Mouse (Mus musculus): ENCODE measurements around the gene Wdr38. TPM values are rescaled to one million over a fixed set of nuclear protein-coding genes. Genes with fewer than 3 reads are reported as not detected.
"Not testable (repeated sequence)": the region's sequence is repeated elsewhere in the genome, so short reads cannot be mapped to it uniquely, and the experiment has no call there.

Wdr38 gene
- polyA plus RNA-seq, 1 experiment from 2014 or later: 1.9 TPM

GRCm38 (mm10) chr2:39000587-39000919, 3.3 kb downstream of the Wdr38 start:
- no peak overlapping the region; the same call in 1 of the 2 replicates for H3K9ac ChIP-seq
- 87% methylated on average over 4 of the region's 4 CpGs for WGBS
- peaks cover 5% of the 10 kb centered on the region; the same call in 1 of the 2 replicates for H3K27me3 ChIP-seq
- H3K36me3 ChIP-seq: peaks cover 46% of the 10 kb centered on the region
- no peak for ATAC-seq (ENCODE audit: low FRiP score)
- no peaks in the 10 kb centered on the region for H3K9me3 ChIP-seq
- H3K27ac ChIP-seq: no peak overlapping the region
- H3K4me3 ChIP-seq: no peak overlapping the region
- no peak overlapping the region for H3K4me2 ChIP-seq
- H3K4me1 ChIP-seq (replicated peaks): peaks cover 31% of the 10 kb centered on the region

GRCm38 (mm10) chr2:39001866-39002265, 4.6 kb downstream of the Wdr38 start:
- WGBS: 86% methylated on average over 3 of the region's 3 CpGs
- H3K27ac ChIP-seq: no peak overlapping the region
- H3K4me3 ChIP-seq: no peak overlapping the region
- peaks cover 3% of the 10 kb centered on the region; the same call in 1 of the 2 replicates for H3K27me3 ChIP-seq
- no peak overlapping the region for H3K4me2 ChIP-seq
- no peaks in the 10 kb centered on the region for H3K9me3 ChIP-seq
- H3K4me1 ChIP-seq (replicated peaks): peaks cover 43% of the 10 kb centered on the region
- peak overlapping the region; percentile 9; the same call in 1 of the 2 replicates for H3K9ac ChIP-seq
- H3K36me3 ChIP-seq: peaks cover 46% of the 10 kb centered on the region
- ATAC-seq (ENCODE audit: low FRiP score): no peak

- Histone ChIP-seq H3K36me3 (peaks cover 46% of the 10 kb centered on the region), H3K4me3 (peak overlapping the region; percentile 61), H3K27me3 (no peaks in the 10 kb centered on the region), H3K4me2 (peak overlapping the region; percentile 95), H3K4me1 (replicated peaks) (peaks cover 43% of the 10 kb centered on the region), H3K9me3 (no peaks in the 10 kb centered on the region), H3K9ac (peak overlapping the region; percentile 39; the same call in 1 of the 2 replicates), H3K27ac (no peak overlapping the region)
- ATAC-seq (ENCODE audit: low FRiP score): no peak
- WGBS: 57% methylated on average over 8 of the region's 8 CpGs
These were observed 5.8 kb downstream of the Wdr38 start for GRCm38 (mm10) chr2:39003106-39003505.

GRCm38 (mm10) chr2:39003512-39003911, 6.2 kb downstream of the Wdr38 start:
- H3K9ac ChIP-seq: peak overlapping the region; percentile 92
- H3K4me1 ChIP-seq (replicated peaks): peaks cover 41% of the 10 kb centered on the region
- no peak overlapping the region for H3K27ac ChIP-seq
- WGBS: 73% methylated on average over 5 of the region's 5 CpGs
- H3K9me3 ChIP-seq: no peaks in the 10 kb centered on the region
- no peak for ATAC-seq (ENCODE audit: low FRiP score)
- no peaks in the 10 kb centered on the region for H3K27me3 ChIP-seq
- peak overlapping the region; percentile 61 for H3K4me3 ChIP-seq
- H3K4me2 ChIP-seq: peak overlapping the region; percentile 95
- H3K36me3 ChIP-seq: peaks cover 46% of the 10 kb centered on the region

- Histone ChIP-seq H3K4me1 (replicated peaks) (peaks cover 50% of the 10 kb centered on the region), H3K9ac (peak overlapping the region; percentile 92), H3K27me3 (no peaks in the 10 kb centered on the region), H3K27ac (peak overlapping the region; percentile 94), H3K4me3 (peak overlapping the region; percentile 61), H3K4me2 (peak overlapping the region; percentile 95), H3K36me3 (peaks cover 45% of the 10 kb centered on the region), H3K9me3 (no peaks in the 10 kb centered on the region)
- ATAC-seq (ENCODE audit: low FRiP score): peak; percentile 5; the same call in 1 of the 2 replicates
- 0% methylated on average over 11 of the region's 11 CpGs for WGBS
These were observed 7.1 kb downstream of the Wdr38 start for GRCm38 (mm10) chr2:39004372-39004771.

- H3K36me3 ChIP-seq: peaks cover 40% of the 10 kb centered on the region
- peak within 1 kb of the TSS; percentile 95 for H3K4me2 ChIP-seq
- peak within 1 kb of the TSS; percentile 94 for H3K27ac ChIP-seq
- no peaks in the 10 kb centered on the region for H3K9me3 ChIP-seq
- peak within 1 kb of the TSS; percentile 61 for H3K4me3 ChIP-seq
- peak within 1 kb of the TSS; percentile 92 for H3K9ac ChIP-seq
- H3K4me1 ChIP-seq (replicated peaks): peaks cover 54% of the 10 kb centered on the region
- peak; percentile 87 for ATAC-seq (ENCODE audit: low FRiP score)
- no peaks in the 10 kb centered on the region for H3K27me3 ChIP-seq
- under 1% methylated on average over 51 of the region's 58 CpGs for WGBS
These were observed 7.7 kb downstream of the Wdr38 start, which contains the start of gene Arpc5l for GRCm38 (mm10) chr2:39004880-39005435. Gene Arpc5l, plus strand, starts transcription at chr2:39005348.

GRCm38 (mm10) chr2:39005574-39006079, 8.4 kb downstream of the Wdr38 start, which contains the start of gene Rpl35:
Gene Rpl35, minus strand, starts transcription at chr2:39005624.
- 13% methylated on average over 15 of the region's 15 CpGs for WGBS
- Histone ChIP-seq H3K4me3 (peak within 1 kb of the TSS; percentile 61), H3K9ac (peak within 1 kb of the TSS; percentile 92), H3K27me3 (no peaks in the 10 kb centered on the region), H3K27ac (peak within 1 kb of the TSS; percentile 94), H3K4me2 (peak within 1 kb of the TSS; percentile 95), H3K36me3 (peaks cover 33% of the 10 kb centered on the region), H3K9me3 (no peaks in the 10 kb centered on the region), H3K4me1 (replicated peaks) (peaks cover 60% of the 10 kb centered on the region)
- ATAC-seq (ENCODE audit: low FRiP score): no peak

GRCm38 (mm10) chr2:39006149-39006730, 9.0 kb downstream of the Wdr38 start:
- no peaks in the 10 kb centered on the region for H3K27me3 ChIP-seq
- H3K27ac ChIP-seq: no peak overlapping the region
- H3K9me3 ChIP-seq: no peaks in the 10 kb centered on the region
- WGBS: 91% methylated on average over 14 of the region's 14 CpGs
- peak overlapping the region; percentile 61 for H3K4me3 ChIP-seq
- peaks cover 66% of the 10 kb centered on the region for H3K4me1 ChIP-seq (replicated peaks)
- peak overlapping the region; percentile 74; the same call in 1 of the 2 replicates for H3K9ac ChIP-seq
- peak overlapping the region; percentile 95 for H3K4me2 ChIP-seq
- ATAC-seq (ENCODE audit: low FRiP score): no peak
- peaks cover 27% of the 10 kb centered on the region for H3K36me3 ChIP-seq

- no peaks in the 10 kb centered on the region for H3K9me3 ChIP-seq
- H3K27me3 ChIP-seq: no peaks in the 10 kb centered on the region
- peak overlapping the region; percentile 94 for H3K27ac ChIP-seq
- WGBS: 0% methylated on average over 43 of the region's 44 CpGs
- peak overlapping the region; percentile 94 for H3K4me3 ChIP-seq
- peak; percentile 88 for ATAC-seq (ENCODE audit: low FRiP score)
- H3K4me1 ChIP-seq (replicated peaks): peaks cover 67% of the 10 kb centered on the region
- H3K36me3 ChIP-seq: peaks cover 20% of the 10 kb centered on the region
- peak overlapping the region; percentile 97 for H3K9ac ChIP-seq
- peak overlapping the region; percentile 98 for H3K4me2 ChIP-seq
These were observed 10.6 kb downstream of the Wdr38 start for GRCm38 (mm10) chr2:39007865-39008264.

GRCm38 (mm10) chr2:39008350-39008851, 11.1 kb downstream of the Wdr38 start:
- H3K4me2 ChIP-seq: peak overlapping the region; percentile 98
- H3K27ac ChIP-seq: peak overlapping the region; percentile 94
- H3K9ac ChIP-seq: peak overlapping the region; percentile 97
- ATAC-seq (ENCODE audit: low FRiP score): peak; percentile 47
- WGBS: under 1% methylated on average over 25 of the region's 25 CpGs
- H3K4me3 ChIP-seq: peak overlapping the region; percentile 94
- peaks cover 61% of the 10 kb centered on the region for H3K4me1 ChIP-seq (replicated peaks)
- no peaks in the 10 kb centered on the region for H3K9me3 ChIP-seq
- H3K27me3 ChIP-seq: no peaks in the 10 kb centered on the region
- H3K36me3 ChIP-seq: peaks cover 19% of the 10 kb centered on the region

- 36% methylated on average over 3 of the region's 3 CpGs for WGBS
- Histone ChIP-seq H3K9me3 (no peaks in the 10 kb centered on the region), H3K4me3 (peak overlapping the region; percentile 94), H3K36me3 (peaks cover 19% of the 10 kb centered on the region), H3K4me2 (peak overlapping the region; percentile 98), H3K27me3 (no peaks in the 10 kb centered on the region), H3K27ac (peak overlapping the region; percentile 94; the same call in 1 of the 2 replicates), H3K4me1 (replicated peaks) (peaks cover 56% of the 10 kb centered on the region), H3K9ac (peak overlapping the region; percentile 97)
- ATAC-seq (ENCODE audit: low FRiP score): no peak
These were observed 11.7 kb downstream of the Wdr38 start for GRCm38 (mm10) chr2:39008954-39009365.

- not testable (repeated sequence) for H3K9me3 ChIP-seq; H3K9ac ChIP-seq; H3K27ac ChIP-seq; H3K27me3 ChIP-seq; H3K4me3 ChIP-seq; H3K4me2 ChIP-seq; ATAC-seq (ENCODE audit: low FRiP score)
- 95% methylated on average over 5 of the region's 5 CpGs for WGBS
- peaks cover 51% of the 10 kb centered on the region for H3K4me1 ChIP-seq (replicated peaks)
- H3K36me3 ChIP-seq: peaks cover 31% of the 10 kb centered on the region
These were observed 12.9 kb downstream of the Wdr38 start for GRCm38 (mm10) chr2:39010144-39010543.

All from hindbrain, embryonic 13.5 days (tissue).